Mouse (Mus musculus): ENCODE measurements at regions not wholly inside any gene's neighbourhood (a gene's known extent, or its start where the extent isn't known, plus 50 kb on each side); places are given as distances from the start of the nearest gene placed in this dataset.
"Not testable (repeated sequence)": the region's sequence is repeated elsewhere in the genome, so short reads cannot be mapped to it uniquely, and the experiment has no call there.

- no peak overlapping the region for H3K27ac ChIP-seq
- H3K36me3 ChIP-seq = no peaks in the 10 kb centered on the region
- no peaks in the 10 kb centered on the region for H3K27me3 ChIP-seq (replicated peaks)
- no peak overlapping the region for H3K4me2 ChIP-seq
- no peaks in the 10 kb centered on the region for H3K9me3 ChIP-seq
- H3K9ac ChIP-seq = no peak overlapping the region
- H3K4me3 ChIP-seq (replicated peaks) = no peak overlapping the region
- WGBS = 86% methylated on average over 8 of the region's 8 CpGs
- ATAC-seq (ENCODE audit: insufficient read depth, low FRiP score, low read depth) = no peak
- peaks cover 3% of the 10 kb centered on the region for H3K4me1 ChIP-seq
Observed at GRCm38 (mm10) chr13:98438206-98438605, 53.6 kb downstream of the Gm10320 start.

GRCm38 (mm10) chr13:98436961-98437360 is 54.8 kb downstream of the Gm10320 start:
- no peak for ATAC-seq (ENCODE audit: insufficient read depth, low FRiP score, low read depth)
- Histone ChIP-seq H3K4me2 (no peak overlapping the region), H3K4me1 (peaks cover 3% of the 10 kb centered on the region), H3K27me3 (replicated peaks) (no peaks in the 10 kb centered on the region), H3K9ac (no peak overlapping the region), H3K4me3 (replicated peaks) (no peak overlapping the region), H3K36me3 (no peaks in the 10 kb centered on the region), H3K27ac (no peak overlapping the region), H3K9me3 (no peaks in the 10 kb centered on the region)
- 79% methylated on average over 8 of the region's 8 CpGs for whole genome bisulfite sequencing

GRCm38 (mm10) chr13:98435245-98435975 is 56.4 kb downstream of the Gm10320 start:
- Histone ChIP-seq H3K9ac (no peak overlapping the region), H3K9me3 (no peaks in the 10 kb centered on the region), H3K27ac (no peak overlapping the region), H3K4me2 (no peak overlapping the region), H3K4me3 (replicated peaks) (no peak overlapping the region), H3K36me3 (no peaks in the 10 kb centered on the region), H3K27me3 (replicated peaks) (peaks cover 6% of the 10 kb centered on the region), H3K4me1 (peaks cover 3% of the 10 kb centered on the region)
- WGBS = 90% methylated on average over 8 of the region's 8 CpGs
- no peak for ATAC-seq (ENCODE audit: insufficient read depth, low FRiP score, low read depth)

- no peak overlapping the region for H3K4me2 ChIP-seq
- no peak overlapping the region for H3K9ac ChIP-seq
- no peak overlapping the region for H3K27ac ChIP-seq
- no peak for ATAC-seq (ENCODE audit: insufficient read depth, low FRiP score, low read depth)
- no peaks in the 10 kb centered on the region for H3K4me1 ChIP-seq
- WGBS = 44% methylated on average over 21 of the region's 21 CpGs
- no peaks in the 10 kb centered on the region for H3K9me3 ChIP-seq
- no peak overlapping the region for H3K4me3 ChIP-seq (replicated peaks)
- peaks cover 22% of the 10 kb centered on the region for H3K27me3 ChIP-seq (replicated peaks)
- H3K36me3 ChIP-seq = no peaks in the 10 kb centered on the region
Observed at GRCm38 (mm10) chr13:98429851-98430250, 62.0 kb downstream of the Gm10320 start.

GRCm38 (mm10) chr13:98427660-98428059 is 64.1 kb downstream of the Gm10320 start:
- not testable (repeated sequence) for H3K4me1 ChIP-seq; H3K36me3 ChIP-seq; H3K9ac ChIP-seq; H3K9me3 ChIP-seq; H3K27ac ChIP-seq; ATAC-seq (ENCODE audit: insufficient read depth, low FRiP score, low read depth); H3K4me3 ChIP-seq (replicated peaks)
- peak overlapping the region; percentile 29 for H3K4me2 ChIP-seq
- H3K27me3 ChIP-seq (replicated peaks) = peaks cover 22% of the 10 kb centered on the region
- WGBS = 5% methylated on average over 16 of the region's 16 CpGs

GRCm38 (mm10) chr13:98425026-98425425 is 66.8 kb downstream of the Gm10320 start:
- no peak overlapping the region for H3K9ac ChIP-seq
- H3K27me3 ChIP-seq (replicated peaks) = peaks cover 12% of the 10 kb centered on the region
- ATAC-seq (ENCODE audit: insufficient read depth, low FRiP score, low read depth) = no peak
- no peak overlapping the region for H3K4me2 ChIP-seq
- no peaks in the 10 kb centered on the region for H3K36me3 ChIP-seq
- no peak overlapping the region for H3K4me3 ChIP-seq (replicated peaks)
- no peaks in the 10 kb centered on the region for H3K4me1 ChIP-seq
- no peaks in the 10 kb centered on the region for H3K9me3 ChIP-seq
- WGBS = 82% methylated on average over 7 of the region's 7 CpGs
- H3K27ac ChIP-seq = no peak overlapping the region

GRCm38 (mm10) chr13:98424000-98424399 is 67.8 kb downstream of the Gm10320 start:
- Histone ChIP-seq H3K4me1 (no peaks in the 10 kb centered on the region), H3K4me2 (no peak overlapping the region), H3K27ac (no peak overlapping the region), H3K9ac (no peak overlapping the region), H3K36me3 (no peaks in the 10 kb centered on the region), H3K27me3 (replicated peaks) (0 out of 2 replicates have a peak, but pooled peaks cover 4% of the 10 kb centered on the region), H3K4me3 (replicated peaks) (no peak overlapping the region), H3K9me3 (no peaks in the 10 kb centered on the region)
- 53% methylated on average over 12 of the region's 12 CpGs for WGBS
- no peak for ATAC-seq (ENCODE audit: insufficient read depth, low FRiP score, low read depth)

GRCm38 (mm10) chr13:98420419-98421043 is 66.5 kb downstream of the Foxd1 start:
- ATAC-seq (ENCODE audit: insufficient read depth, low FRiP score, low read depth) = no peak
- no peaks in the 10 kb centered on the region for H3K27me3 ChIP-seq (replicated peaks)
- WGBS = 45% methylated on average over 15 of the region's 15 CpGs
- no peaks in the 10 kb centered on the region for H3K4me1 ChIP-seq
- H3K36me3 ChIP-seq = no peaks in the 10 kb centered on the region
- no peak overlapping the region for H3K9ac ChIP-seq
- no peak overlapping the region for H3K4me3 ChIP-seq (replicated peaks)
- H3K27ac ChIP-seq = no peak overlapping the region
- no peaks in the 10 kb centered on the region for H3K9me3 ChIP-seq
- no peak overlapping the region for H3K4me2 ChIP-seq

GRCm38 (mm10) chr13:98417736-98418135 is 63.7 kb downstream of the Foxd1 start:
- H3K9me3 ChIP-seq = no peaks in the 10 kb centered on the region
- H3K4me3 ChIP-seq (replicated peaks) = no peak overlapping the region
- no peak for ATAC-seq (ENCODE audit: insufficient read depth, low FRiP score, low read depth)
- H3K27ac ChIP-seq = no peak overlapping the region
- 78% methylated on average over 4 of the region's 4 CpGs for WGBS
- H3K36me3 ChIP-seq = no peaks in the 10 kb centered on the region
- H3K27me3 ChIP-seq (replicated peaks) = no peaks in the 10 kb centered on the region
- H3K4me2 ChIP-seq = no peak overlapping the region
- H3K4me1 ChIP-seq = no peaks in the 10 kb centered on the region
- no peak overlapping the region for H3K9ac ChIP-seq

- Histone ChIP-seq H3K4me1 (no peaks in the 10 kb centered on the region), H3K27ac (no peak overlapping the region), H3K36me3 (no peaks in the 10 kb centered on the region), H3K4me3 (replicated peaks) (no peak overlapping the region), H3K9ac (no peak overlapping the region), H3K9me3 (no peaks in the 10 kb centered on the region), H3K27me3 (replicated peaks) (no peaks in the 10 kb centered on the region), H3K4me2 (no peak overlapping the region)
- WGBS = 64% methylated on average over 6 of the region's 6 CpGs
- ATAC-seq (ENCODE audit: insufficient read depth, low FRiP score, low read depth) = no peak
Observed at GRCm38 (mm10) chr13:98416457-98416856, 62.4 kb downstream of the Foxd1 start.

GRCm38 (mm10) chr13:98414851-98415250 is 60.8 kb downstream of the Foxd1 start:
- Histone ChIP-seq H3K9ac (no peak overlapping the region), H3K4me3 (replicated peaks) (no peak overlapping the region), H3K9me3 (no peaks in the 10 kb centered on the region), H3K4me1 (no peaks in the 10 kb centered on the region), H3K27ac (no peak overlapping the region), H3K36me3 (no peaks in the 10 kb centered on the region), H3K27me3 (replicated peaks) (no peaks in the 10 kb centered on the region), H3K4me2 (no peak overlapping the region)
- WGBS = 61% methylated on average over 3 of the region's 3 CpGs
- no peak for ATAC-seq (ENCODE audit: insufficient read depth, low FRiP score, low read depth)

- no peaks in the 10 kb centered on the region for H3K9me3 ChIP-seq
- H3K4me2 ChIP-seq = no peak overlapping the region
- H3K27me3 ChIP-seq (replicated peaks) = no peaks in the 10 kb centered on the region
- no peak overlapping the region for H3K27ac ChIP-seq
- no peak overlapping the region for H3K4me3 ChIP-seq (replicated peaks)
- 41% methylated on average over 4 of the region's 4 CpGs for WGBS
- H3K9ac ChIP-seq = no peak overlapping the region
- H3K4me1 ChIP-seq = no peaks in the 10 kb centered on the region
- ATAC-seq (ENCODE audit: insufficient read depth, low FRiP score, low read depth) = no peak
- no peaks in the 10 kb centered on the region for H3K36me3 ChIP-seq
Observed at GRCm38 (mm10) chr13:98413233-98413632, 59.2 kb downstream of the Foxd1 start.

Measured in stomach, embryonic 15.5 days (tissue).